Mouse (Mus musculus): ENCODE results near the gene Slc25a25.

Gene Slc25a25

DNA sequence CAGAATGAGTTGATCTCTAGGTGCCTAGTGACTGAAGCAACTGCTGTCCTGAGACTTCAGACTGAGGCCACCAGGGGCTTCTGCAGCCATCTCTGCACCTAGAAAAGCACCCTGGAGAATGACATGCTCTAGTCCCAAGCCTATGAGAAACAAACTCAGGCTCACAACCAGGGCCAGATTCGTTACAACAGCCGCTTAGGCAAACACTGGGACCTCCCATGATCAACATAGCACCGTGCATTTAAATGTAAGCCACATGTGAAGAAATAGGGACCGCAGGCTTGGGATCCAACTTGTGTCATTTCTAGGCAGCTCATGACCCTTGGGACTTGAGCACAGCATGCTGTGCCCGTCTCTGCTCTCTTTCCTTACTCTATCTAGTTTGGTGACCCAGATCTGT lies 23.5 kb downstream of the Slc25a25 start:
- DNase-seq, result no peak

DNA sequence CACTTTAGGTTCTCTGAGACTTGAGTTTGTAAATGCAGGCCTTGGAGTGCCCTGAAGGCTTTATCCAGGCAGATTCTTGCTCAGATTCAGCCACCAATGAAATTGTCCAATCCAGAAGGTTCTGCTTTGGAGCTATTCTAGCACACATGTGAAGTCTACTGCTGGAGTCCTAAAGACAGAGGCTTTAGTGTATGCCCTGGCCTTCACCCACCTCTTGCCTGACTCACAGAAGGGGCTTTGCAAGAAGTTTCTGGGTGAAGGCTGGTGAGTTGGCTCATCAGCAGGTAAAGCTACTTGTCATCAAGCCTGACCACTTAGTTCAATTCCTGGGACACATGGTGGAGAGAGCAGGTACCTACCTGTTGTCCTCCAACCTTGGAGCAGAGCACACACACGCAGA lies 25.1 kb downstream of the Slc25a25 start:
- no peak for DNase-seq

DNA sequence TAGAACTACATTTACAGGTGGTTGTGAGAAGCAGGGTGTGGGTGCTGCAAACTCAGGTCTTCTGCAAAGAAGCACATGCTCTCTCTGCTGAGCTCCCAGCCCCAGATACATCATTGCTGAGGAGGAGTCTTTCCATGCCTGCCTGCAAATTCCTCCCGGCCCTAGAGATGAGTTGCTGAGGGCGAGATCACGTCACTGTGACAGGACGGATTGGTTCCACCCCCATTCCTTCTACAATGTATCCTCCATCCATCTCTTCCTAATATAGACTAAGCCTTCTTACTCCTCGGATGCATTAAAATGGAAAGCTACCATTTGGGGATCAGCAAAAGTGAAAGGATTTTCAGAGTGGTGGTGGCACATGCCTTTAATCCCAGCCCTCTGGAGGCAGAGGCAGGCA lies 25.7 kb downstream of the Slc25a25 start:
- no peak for DNase-seq

DNA sequence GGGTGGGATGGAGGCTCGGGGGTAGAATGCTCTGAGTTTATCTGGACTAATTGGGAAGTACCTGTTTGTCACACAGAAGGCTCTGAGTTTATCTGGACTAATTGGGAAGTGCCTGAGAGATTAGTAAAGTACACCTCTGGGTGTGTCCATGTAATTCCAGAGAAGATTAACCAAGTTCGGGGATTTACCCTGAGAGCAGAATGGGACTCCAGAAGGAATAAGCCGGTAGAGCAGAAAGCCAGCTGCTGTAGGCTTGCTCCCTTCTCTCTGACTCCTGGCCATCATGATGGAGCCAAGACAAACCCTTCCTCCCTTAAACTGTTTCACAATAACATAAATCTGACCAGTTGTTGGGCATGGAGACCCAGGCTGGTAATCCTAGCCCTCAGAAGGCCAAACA lies 26.4 kb downstream of the Slc25a25 start:
- peak; percentile 38 for DNase-seq

DNA sequence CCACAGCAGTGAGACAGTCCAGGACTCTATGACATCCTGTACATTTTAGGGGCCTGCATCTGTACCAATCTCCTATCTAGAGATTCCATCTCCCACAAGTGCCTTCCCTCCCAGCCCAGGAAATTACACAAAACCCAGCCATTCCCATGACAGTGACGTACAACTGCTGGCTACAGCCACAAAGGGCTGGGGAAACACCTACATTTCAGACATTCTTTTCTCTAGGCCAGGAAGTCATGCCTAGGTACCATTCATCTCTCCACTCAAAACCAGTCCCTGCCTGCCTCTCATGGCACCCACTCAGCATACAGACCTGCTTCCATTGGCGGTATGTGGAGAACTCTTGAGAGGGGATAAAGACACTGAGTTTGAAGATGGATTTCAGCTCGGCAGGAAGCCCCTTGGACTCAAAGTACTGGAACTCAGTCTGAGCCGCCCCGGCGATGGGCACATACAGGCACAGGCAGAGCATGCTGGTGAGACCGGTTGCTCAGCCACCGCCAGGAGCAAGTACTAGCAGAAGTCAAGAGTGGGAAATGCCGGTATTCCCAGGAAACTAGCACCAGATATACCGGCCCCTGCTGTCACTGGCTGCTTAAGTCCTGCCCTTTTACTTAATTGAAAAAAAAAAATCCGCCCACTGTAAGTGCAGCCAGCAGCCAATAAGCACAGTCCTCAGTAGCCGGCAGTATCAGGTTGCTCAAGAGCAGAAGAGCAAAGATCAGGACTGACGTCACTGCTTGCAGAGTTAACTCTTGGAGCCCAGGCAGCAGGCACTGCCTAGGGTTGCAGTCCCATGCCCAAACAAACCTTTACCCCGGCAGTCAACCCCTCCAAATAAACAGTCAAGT lies 27.5 kb downstream of the Slc25a25 start:
- DNase-seq, result peak; percentile 84

DNA sequence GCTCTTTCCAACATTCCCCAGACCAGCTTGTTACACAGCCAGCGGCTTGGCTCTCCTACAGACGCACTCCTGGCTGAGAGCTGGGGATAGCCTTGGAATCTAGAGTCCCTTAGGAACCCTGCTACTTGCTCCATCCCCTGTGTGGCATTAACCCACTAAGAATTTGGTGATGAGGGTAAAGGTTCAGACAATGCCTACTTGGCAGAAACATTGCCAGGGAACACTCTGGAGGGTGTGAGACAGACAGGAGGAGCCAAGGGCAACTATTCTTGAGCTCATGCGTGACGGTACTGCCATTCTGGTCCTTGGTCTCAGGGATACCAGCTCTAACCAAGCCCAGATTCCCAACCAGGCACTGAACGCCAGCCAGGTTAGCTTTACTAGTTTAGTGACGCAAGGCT lies 29.4 kb downstream of the Slc25a25 start:
- no peak for DNase-seq

DNA sequence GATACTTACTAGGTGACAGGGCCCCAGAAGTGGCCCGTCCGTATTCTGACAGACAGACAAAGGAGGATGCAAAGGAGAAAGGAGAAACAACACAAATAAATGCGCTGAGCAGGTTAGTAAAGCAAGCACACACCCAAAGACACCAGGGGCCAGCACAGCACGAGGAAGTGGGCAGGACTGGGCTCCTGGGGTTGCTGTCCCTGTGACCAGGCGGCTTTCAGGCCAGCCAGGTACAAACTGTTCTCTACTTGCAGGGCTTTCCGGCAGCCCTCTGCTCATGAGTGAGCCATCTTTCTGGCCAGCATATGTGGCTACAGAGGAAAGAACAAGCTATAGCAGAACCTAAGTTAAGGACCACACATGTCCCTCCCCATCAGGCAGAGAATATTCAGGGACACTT lies 30.6 kb downstream of the Slc25a25 start:
- DNase-seq, result no peak

DNA sequence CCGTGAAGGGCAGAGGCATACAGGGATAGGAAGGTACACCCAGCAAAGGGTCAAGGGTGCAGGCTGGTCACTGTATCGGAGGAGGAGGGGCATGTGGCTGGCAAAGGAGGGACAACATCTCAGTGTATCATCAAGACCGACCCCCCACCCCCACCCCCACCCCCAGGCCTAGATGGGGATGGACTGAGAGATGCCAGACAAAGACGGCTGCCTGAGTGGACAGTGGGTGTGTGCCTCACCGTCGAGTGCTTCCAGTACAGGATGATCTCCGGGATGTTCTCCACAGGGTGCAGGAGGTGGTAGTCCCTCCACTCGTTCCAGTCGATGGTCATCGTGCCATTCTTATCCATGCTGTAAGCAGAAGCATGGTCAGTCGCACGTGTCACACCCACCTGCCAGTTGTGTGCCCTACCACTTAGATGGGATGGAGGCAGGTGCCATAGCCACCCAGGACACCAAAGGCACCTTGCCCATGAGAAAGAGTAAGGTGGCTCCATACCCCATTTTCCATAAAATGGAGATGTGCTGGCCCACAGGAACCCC lies 31.1 kb downstream of the Slc25a25 start:
- DNase-seq, result no peak

DNA sequence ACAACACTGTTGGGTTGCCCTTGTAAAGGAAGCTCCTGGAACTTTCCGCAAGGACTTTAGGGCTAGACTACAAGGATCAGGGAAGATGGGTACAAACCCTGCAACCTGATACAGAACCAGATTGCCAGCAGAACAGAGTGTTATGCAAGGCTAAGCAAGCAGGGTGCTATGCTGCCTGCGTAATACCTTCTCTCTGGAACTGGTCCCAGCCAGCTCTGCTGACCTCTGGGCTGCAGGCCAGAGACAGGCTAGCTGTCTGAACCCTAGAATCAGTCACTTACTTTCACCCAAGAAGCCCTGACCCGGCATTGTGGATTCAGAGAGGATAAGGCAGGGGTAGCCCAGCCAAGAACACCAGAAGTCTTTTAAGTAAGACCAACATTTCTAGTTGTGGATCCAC lies 31.9 kb downstream of the Slc25a25 start:
- no peak for DNase-seq

DNA sequence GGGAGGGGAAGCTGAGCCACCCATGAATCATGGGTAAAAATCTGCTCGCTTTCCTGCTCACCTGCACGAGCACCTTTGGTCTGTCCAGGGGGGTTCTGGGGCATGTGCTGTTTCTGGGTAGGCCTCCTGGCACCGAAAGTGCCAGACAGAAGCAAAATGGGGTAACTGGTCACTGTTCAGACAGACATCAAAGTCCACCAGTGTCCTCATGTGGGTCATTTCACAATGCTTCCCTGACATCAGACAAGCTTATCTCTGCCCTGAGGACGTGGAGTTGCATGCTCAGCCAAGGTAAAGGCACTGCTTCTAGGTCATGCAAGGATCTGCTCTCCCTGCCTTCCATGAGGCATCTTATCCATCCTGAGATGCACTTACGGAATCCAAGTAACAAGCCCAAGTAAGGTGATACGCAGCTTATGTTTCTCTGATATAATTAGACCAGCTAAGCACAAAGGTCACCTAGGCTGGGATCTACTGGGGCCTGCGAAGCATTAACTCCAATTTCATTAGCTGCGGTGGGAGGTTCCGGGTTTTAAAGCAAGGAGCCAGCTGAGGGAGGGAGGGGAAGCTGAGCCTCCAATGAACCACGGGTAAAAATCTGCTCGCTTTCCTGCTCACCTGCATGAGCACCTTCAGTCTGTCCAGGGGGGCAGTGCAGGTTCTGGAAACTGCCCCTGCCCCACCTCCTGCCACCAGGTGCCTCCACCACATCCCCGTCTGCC lies 32.7 kb downstream of the Slc25a25 start:
- DNase-seq, result no peak

DNA sequence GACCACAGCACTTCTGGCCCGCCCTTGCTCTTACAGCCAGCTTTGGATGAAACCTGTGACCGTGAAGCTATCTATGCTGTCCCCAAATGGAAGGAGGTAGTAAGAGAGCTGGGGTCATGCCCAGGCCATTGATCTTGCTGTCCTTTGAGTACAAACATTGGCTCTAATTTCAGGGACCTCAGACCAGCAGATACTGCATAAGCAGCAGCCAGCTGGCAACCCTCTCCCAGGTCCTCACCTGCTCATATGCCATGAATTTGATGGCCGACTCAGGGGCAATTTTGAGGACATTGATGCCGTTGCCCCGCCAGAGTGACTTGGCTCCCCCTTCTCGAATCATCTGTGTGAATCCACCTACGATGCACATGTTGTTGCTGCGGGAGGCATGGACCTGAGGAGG lies 33.8 kb downstream of the Slc25a25 start:
- no peak for DNase-seq

DNA sequence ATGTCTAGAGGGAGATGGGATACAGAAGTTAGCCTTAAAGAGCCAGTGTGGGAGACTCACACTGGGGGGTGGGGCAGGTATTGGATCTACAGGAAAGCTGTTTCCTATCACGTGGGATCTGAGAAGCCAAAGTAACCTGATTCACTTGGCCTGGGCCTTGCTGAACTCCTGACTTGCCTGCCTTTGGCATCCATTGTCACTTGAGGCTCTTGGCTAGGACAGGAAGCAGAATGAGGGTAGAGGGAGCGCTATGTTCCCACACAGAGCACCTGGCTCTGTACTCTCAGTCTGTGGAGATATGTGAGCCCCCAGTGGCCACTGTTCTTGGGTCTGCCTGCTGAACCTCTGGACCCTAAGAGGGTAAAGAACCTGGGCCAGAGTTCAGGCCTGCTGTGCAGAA lies 34.7 kb downstream of the Slc25a25 start:
- no peak for DNase-seq

DNA sequence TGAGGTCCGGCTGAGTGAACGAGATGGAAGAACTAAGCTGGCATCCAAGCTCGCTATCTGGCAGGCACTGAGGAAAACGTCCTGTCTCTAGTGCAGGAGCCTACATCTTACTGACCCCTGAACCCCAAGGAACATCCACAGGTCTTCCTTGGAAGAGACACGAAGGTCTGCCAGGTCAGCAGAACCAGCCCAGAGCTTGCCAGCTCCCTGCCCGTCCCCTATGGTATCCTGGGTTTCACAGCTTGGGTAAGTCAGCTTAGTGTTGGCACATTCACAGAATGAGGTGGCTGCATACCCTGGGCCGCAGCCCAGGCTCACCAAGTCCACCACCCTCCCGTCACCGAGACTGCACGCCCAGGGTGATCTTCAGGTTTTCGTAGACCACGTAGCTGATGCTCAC lies 35.4 kb downstream of the Slc25a25 start:
- DNase-seq, result no peak

DNA sequence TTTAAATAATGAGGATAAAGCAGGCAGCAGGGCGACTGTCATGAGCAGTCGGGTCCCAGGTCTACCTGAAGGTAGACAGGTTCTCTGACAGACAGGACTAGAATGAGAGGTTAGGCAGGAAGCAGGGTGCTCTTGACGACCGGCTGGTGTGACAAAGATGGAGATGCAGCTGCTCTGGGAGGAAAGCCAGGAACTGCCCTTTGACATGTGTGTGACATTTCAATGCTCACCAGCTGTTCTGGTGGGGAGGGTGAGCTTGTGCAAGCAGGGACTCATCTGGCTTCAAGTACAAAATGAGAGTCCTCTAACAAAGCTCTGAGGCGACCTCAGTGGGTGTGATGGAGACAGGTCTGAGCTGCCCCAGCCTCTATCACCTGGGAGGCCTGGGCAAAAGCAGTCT lies 37.3 kb downstream of the Slc25a25 start:
- no peak for DNase-seq

DNA sequence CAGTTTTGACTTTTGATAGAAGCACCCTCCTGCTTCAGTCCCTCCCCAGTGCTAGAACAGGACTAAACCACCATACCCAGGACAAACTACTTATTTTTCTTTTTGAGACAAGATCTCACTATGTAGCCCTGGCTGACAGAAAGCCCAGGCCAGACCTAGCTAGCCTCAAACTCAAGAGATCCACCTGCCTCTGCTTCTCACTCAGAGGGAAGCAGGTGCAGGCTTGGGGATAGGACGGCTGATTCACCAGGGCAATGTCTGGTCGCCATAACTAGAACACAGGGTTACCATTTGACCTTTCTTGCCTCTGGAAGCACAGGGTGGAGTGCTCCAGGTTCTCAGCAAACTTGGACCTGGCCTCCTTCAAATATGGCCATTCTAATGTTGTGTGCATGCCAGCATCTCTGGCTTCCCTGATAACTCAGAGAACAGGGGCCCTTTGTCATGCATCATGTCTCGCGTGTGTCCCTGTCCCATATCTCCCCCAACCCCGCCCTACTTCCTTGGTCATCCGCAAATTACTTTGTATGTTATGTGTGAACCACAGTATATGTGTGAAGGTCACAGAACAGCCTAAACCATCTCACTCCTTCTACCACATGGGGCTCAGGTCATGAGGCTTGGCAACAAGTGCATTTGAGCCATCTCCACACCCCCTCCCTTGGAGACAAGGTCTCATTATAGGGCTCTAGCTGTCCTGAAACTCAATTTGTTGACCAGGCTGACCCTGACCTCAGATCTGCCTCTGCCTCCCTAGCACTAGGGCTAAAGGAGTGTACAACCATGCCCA lies 38.3 kb downstream of the Slc25a25 start:
- DNase-seq, result no peak

DNA sequence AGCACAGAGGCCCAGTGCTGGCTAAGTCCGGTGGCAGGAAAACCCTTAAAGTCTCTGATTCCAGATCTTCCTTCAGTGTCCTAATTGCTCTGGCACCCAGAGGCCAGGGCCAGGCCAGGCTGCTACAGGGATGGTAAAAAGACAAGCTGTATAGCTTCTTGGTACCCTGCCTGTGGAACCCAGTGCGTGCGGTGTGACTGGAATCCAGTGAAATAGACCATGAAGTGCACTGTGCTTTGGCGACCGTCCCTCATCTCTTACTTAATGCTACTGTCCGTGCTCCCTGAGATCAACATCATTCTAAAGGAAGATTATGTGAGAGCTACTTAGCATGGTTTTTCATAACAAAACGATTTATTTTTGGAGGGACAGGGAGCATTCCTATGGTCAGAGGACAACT lies 39.8 kb downstream of the Slc25a25 start:
- DNase-seq, result no peak

DNA sequence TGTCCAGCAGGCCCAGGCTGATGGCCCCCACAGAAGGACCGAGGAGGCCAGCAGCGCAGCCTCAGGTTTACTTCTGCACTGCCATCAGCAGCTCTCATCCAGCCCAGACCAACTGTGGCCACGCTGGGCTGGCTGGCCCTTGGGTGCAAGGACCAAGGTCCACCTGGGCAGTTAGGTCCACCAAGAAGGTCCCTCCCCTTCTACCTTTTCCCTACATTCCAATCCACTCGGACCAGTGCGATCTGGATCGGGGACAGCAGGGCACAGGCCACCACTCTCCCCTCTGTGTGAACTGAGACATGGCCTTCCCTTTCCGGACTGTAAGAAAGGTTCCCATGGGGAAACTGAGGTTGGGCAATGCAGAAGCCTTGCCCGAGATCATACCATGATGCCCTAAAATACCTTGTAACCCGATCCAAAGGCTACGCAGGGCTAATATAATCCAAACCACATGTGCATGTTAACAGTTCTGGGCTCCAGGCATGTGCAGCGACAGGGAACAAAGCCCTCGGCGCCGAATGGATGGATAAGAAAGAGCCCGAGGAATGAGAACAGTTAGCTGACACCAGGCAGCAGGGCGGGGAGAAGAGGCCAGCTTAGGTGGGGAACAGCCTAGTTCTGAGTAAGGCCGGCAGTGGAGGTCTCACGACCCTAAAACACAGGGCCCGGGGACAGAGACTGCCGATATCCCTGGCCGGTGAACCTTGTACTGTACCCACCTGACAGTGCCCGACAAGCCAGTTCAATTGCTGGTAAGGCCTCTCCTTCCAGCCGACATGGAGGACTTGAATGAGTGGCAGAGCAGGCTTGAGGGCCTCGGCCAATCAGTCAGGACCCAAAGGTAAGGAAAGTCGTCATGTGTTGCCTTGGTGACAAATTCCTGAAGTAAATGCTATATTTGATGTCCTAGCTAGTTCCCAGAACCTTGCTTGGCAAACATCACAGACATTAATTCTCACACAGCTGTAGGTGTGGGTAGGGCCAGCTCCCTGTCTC lies 42.5 kb downstream of the Slc25a25 start:
- DNase-seq, result no peak

DNA sequence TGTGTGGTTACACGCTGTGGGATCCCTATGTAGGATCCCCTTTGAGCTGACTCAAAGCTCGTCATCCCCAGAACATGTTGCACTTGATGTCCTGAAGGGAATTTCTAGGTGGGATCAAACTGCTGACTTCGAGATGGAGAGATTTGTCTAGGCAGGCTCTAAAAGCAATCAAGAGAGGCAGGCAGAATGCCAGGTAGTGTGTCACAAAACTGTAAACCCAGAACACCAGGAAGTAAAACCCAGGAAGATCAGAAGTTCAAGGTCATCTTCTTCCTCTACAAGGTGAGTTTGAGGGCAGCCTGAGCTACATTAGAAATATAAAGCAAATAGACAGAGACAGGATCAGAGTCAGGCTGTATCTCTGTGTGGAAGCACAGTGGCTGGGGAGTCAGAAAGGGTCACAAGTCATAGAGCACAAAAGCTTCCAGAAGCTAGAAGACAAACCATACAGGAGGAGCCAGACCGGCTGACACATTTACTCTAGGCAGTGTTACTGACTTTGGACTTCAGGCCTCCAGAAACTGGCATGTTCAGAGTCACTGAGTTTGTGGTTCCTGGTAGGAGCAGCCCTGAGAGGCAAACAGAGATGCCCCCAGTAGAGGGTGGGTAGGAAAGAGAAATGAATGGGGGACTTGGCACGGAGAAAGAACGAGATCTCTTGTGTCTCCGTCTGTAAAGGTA lies 44.0 kb downstream of the Slc25a25 start:
- no peak for DNase-seq

DNA sequence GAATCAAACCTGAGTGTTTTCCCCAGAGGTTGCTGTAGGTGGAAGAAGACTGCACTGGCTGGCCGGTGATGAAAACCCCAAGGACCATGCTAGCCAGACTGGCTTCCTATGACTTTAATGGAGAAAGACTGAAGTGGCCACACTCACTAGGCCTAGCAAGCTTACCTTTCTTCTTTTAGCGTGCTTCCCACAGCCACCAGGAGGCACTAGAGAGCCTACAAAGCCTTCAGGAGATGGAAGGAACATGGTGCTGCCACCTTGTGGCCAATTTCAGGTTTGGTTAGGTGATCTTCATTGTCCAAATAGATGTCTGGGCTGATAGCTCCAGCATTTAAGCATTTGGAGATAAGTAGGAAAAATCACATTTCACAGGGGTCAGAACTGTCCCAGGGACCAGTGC lies 46.6 kb downstream of the Slc25a25 start:
- DNase-seq, result peak; percentile 97

DNA sequence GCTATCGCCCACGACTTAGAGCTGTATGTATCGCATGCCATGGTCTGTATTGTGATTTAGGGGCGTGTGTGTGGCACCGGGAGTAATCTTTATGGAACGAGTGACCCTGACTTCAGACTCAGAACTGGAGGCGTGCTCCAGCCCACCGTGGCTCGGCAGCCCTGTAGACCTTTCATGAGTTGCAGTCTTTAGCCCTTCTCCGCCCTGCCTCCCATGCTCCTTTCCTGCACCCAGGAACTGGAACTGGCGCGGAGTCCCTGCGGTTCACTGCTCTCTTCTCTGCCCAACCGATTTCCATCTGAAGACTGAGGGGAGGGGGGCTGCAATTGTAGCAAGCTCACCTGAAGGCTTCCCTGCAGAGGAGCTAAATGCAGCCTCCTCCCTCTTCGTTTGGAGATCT lies 54.5 kb downstream of the Slc25a25 start:
- DNase-seq, result no peak

DNA sequence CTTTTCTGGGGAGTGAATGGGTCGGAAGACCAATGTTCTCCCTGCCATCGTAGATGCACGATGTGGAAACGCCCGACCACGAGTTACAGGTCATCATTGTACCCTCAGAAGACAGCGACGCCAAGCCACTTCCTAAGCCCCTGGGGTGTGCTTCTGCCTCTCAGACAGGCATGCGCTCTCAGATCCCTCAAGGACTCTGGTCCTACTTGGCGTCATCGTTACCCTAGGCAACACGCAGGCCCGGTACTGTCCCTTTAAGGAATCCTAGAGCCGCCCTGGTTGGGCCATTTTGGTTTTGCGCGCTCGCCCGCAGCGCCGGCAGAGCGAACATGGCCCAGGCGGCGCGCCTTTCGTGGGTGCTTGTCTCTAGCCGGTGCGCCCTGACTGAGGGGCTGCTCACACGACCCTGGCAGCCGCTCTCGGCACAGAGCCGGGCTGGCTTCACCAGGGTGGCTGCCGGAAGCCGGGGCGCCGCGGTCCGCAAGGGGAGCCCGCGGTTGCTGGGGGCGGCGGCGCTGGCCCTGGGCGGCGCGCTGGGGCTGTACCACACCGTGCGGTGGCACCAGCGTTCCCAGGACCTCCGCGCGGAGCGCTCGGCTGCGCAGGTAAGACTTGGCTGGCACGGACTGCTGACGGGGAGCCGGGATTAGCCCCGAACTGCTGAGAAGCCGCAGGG lies 55.2 kb downstream of the Slc25a25 start:
- peak; percentile 97 for DNase-seq

All from retina, postnatal 1 day (tissue).